Mouse (Mus musculus) layer of hippocampus, adult 9-11 months (tissue): ENCODE data around the gene Ntm.
A peak's percentile ranks its signal among the peaks of the same experiment; 100 is the strongest.

ENCODE experiments used
- DNase-seq: peaks from one replicate; pipeline ENCODE4 v3.0.0; 2022

Ntm gene

DNA sequence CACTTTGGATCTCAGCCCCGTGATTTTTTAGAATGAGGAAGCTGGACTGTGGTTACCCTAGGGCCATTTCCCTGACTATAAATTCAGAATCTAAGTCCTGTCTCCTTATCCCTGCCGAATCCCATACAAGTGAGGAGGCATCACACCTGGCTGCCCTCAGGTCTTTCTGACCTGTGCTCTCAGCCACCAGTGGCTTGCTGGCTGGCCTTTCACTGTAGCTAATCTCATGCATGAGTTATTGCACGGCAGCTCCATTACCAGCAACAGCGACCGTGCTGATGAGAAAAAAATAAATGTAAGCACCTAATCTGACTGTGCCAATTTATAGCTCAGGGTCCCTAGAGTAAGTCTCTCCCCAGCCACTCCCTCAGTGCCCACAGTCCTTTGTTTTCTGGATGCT lies 81.3 kb downstream of the Ntm start:
- no peak for DNase-seq

DNA sequence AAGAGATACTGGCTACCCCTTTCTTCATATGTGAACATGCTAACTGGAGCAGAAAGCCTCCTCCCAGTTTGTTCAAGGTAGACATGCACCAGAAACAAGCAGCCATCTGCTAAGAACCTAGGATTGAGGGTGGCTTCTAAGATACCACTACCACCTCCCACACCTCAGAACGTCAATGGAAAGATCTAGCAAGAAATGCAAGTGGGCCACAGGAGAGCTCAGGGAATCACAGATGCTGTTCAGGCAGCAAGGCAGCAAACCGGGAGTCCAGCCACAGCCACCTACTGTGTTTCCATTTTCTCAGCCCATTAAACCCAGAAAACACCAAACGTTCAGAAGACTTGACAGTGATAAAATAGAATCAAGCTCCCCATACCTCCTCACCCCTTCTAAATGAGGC lies 85.4 kb downstream of the Ntm start:
- peak; percentile 30 for DNase-seq

DNA sequence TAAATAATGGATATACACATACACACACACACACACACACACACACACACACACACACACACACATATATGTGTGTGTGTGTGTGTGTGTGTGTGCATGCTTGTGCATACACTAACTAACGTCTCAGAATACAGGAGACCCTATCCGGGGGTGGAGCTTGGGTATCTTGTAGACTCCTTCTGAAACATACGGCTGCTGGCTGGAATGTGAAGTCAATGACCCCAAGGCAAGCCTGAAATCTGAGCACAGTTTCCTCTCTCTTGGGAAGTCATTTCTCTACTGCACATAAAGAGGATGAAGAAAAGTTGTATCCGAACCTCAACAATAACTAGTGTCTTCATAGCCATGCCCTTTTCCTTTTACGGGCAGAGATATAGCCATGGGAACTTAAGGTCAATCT lies 95.2 kb downstream of the Ntm start:
- DNase-seq: no peak

DNA sequence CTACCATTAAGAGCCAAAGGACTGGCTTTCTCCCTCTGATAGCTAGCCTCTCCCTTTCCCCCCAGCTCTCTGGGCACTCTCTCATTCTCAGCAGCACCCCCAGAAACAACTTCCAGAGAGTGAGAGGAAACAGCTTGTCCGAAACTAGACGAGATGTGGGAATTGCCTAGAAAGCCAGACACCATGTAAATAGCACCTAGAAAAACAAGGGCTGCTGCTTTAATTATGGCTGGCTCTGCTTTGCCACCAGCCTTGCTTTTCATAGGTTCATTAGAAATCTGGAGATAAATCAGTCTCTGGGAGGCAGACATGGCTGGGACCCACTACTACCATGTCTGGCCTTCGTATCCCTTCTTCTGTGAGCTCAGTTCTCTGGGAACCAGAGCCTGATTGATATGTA lies 96.1 kb downstream of the Ntm start:
- DNase-seq: no peak

DNA sequence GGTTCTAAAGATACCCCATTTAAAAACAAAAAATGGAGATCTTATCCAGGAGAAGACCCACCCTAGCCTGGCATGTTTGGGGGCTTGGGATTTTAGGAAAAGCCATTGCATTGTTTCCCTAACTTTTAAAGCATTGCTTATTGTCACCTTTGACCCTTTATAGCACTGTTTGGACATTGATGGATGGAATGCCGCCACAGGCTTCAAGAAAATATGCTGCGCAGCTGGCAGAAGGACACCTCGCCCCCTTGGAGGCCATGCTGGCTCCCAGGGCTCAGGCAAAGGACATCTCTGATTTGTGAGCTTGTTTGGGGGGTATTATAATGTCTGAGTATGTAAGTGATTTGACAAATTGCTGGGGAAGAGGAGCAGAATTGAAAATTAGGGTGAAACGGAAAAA lies 96.8 kb downstream of the Ntm start:
- no peak for DNase-seq

DNA sequence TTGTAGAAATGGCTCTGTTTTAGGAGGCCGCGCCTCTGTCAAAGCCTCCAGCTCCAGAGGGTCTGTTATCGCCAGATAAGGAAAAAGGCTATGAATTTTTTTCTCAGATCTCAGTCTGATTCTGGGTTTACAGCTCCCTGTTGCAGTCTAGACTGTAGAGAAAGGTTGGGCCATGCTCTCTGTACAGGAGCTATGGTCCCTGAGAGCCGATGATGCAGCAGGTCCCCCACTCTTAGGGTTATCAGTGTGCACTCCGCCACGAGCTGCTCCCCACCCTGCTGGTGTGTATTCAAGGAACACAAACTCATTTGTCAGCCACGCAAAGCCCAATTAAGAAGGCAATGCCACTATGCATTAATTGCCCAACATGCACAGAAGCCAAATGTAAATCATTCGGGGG lies 97.4 kb downstream of the Ntm start:
- DNase-seq: no peak

DNA sequence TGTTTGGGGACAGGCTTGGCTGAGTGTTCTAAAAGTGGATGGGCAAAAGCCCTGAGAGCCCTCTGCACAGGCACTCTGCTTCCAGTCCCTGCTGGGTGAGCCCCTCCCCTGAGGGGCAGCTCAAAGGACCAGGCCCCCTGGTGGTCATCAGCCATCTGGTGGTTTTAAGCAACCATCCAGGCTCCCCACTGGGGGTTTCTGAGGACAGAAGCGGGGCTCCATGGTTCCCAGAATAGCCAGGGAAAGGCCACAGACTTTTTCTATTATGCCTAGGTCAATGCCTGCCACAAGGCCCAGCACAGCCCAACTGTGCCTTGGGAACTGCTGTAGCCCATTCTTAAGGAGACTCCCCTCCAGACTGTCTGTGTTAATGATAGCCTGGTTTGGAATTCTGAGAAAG lies 98.1 kb downstream of the Ntm start:
- no peak for DNase-seq

DNA sequence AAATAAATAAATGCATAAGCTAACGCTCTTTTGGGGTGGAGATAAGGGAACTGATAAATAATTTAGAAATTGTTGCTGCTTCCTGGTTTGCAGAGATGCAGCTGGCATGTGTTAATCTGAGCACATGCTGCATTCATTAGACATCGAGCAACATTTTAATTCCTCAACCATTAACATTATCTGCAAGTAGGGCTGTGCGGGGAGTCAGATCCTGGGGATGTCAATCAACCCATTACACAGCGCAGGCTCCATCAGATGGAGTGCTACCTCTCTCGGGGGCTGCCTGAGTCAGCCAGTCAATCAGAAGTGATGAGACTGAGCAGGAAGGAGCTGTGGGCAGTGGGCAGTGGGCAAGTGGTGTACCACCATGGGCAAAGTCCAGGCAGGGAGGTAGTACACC lies 100.5 kb downstream of the Ntm start:
- DNase-seq: peak; percentile 21

DNA sequence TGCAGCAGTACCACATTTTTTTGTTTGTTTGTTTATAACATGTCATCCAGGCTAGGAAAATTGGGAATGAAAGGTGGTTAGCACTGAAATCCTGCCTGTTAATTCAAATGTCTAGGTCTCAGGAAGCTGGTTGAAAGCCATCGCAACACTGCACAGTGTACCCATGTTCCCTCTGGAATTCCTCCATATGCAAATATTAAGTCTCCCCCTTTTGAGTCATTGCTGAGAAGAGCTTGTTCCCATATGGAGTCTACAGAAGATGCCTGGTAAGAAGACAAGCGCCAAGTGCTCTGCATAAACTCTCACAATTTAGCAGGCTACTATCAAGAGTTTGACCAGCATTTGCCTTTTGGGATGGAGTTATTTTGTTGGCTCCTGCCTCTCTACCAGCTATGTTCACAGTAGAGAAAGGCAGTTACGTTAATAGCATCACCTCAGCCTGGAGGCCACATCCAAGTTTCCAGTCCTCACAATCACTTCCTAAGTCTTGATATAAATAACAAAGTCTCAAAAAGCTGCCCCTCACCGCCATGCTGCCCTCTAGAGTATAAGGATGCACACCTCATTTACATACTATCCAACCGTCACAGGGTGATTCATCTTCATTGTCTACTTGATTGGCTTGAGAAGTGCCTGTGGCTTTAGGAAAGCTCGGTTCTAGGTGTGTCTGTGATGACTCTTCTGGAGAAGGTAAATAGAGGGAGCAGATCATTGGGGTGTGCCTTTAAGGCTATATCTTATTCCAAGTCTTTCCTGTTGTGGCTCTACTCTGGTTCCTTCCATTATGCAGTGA lies 103.5 kb downstream of the Ntm start:
- no peak for DNase-seq

DNA sequence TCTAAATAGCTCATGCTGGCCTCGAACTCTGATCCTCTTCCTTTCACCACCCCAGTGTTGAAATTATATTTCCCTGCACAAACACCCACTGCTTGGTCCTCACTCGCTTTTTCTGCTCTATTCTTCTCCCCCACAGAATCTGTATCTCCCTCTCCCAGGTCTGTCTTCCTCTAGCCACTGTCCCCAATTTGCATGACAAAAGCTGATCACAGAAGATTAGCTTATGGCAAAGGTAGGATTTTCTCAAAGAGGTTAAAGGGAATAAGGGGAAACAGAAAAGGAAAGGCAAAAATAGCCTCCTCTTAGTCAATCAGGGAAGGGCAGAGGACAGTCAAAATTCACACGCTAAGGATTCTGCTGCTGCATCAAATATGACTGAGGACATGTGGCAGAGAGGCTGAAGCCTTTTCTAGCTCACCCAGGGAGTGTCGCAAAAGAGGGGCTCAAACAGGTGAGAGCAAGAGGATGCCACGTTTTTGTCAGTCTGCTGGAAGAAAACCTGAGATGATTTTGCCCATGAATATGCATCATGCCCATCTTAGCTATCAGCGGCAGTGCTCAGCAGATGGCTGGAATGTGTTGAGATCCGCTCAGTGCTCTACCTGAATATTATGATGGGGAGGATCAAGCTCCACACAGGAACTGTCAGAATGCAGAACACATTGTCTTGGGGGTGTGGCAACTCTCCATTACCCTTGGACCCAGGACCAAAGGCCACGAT lies 114.0 kb downstream of the Ntm start:
- no peak for DNase-seq

DNA sequence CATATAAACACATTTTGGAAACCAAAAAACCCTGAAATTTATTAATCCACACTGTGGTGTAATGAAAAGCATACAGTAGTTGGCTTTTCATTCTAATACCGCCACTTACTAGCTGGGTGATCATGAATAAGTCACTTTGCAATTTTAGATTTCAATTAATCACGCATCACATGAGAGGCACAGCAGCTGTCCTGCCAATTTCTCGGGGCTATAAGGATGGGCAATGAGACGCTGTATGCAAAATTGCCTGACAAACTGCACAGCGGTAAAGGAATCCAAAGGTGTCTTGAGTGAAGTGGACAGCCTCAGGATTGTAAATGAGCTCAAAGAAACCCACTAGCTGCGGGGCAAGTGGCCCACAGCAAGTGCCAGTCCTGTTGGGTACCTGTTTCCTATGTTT lies 125.6 kb downstream of the Ntm start:
- DNase-seq: no peak

DNA sequence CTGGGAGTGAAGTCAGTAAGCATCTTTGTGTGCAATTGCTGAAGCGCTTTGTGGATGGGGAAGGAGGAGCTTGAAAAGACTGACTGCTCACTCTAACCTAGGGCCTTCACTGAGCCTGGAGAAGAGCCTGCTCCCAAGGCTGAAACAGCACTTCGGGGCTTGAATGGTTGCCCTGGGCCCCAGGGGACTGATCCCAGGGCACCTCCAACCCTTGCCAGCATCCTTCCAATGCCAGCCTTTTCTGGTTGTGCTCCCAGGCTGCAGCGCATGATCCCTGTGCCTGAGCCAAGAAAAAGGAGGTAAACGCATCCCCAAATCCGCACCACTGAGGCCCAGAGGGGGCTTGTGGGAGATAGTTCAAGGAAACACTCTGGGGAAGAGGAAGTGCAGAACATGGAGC lies 128.0 kb downstream of the Ntm start:
- no peak for DNase-seq

DNA sequence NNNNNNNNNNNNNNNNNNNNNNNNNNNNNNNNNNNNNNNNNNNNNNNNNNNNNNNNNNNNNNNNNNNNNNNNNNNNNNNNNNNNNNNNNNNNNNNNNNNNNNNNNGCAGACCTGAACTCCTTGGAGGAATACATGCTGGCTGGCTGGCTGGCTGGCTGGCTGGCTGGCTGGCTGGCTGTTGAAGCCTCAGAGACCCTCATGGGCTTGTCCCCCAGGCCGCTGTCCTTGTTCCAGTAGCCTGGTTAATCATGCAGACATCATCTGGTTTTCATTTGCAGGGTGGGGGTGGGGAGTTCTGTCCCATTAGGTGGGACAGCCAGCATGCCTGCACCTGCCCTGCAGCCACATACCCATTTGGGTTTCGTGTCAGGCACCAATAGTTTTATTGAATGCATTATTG lies 129.2 kb downstream of the Ntm start:
- DNase-seq: no peak

DNA sequence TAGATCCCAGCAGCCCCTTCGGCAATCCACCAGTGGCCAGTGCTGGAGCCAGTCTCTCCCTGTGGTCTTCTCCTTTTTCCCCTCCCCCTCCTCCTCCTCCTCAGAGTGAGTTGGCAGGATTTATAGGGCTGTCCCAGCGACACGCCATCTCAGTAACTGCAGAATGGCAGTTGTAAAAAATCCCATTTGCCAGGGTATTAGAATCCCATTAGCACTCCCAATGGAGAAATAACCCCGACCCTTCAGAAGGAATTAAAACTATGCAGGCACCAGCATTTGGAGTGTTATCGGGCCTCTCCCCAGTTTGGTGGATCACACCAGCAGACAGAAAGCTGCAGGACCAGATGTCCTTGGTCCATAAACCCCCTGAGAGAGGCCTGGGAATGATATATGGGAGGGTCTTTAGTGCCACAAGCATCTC lies 135.7 kb downstream of the Ntm start:
- no peak for DNase-seq

DNA sequence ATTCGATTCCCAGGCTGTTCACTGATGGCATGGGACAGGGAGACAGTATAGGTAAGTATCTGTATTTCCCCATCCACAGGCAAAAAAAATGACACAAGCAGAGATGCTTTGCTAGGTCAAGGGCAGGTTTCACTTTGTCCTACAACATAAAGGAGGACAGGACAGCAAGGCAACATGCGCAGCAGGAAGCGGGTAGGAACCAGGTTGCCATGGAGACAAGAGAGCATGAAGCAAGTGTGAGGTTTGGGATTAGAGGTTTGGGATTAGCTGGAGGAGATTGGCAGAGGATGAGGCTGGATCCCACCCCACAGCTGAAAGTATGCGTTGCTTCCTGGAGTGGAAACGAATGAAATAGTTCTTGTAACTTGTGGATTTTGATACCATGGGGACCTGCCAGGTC lies 137.7 kb downstream of the Ntm start:
- DNase-seq: no peak

DNA sequence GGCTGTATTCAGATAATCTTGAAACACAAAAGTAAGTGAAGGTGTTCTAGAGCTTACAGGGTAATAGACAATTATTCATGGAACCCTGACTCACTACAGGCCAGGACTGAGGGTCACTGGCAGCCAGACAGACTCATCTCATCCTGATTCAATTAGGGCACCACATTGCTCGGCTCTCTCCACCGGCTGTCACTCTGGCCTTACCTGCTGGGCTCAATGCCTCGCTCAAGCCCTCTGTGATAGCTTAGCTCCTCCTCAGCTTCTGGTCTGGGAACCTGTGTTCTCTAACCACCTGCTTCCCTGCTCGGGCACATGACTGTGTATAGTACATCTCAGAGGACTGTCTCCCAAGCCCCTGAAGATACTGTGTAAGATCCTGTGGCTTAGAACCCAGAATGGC lies 139.2 kb downstream of the Ntm start:
- no peak for DNase-seq

DNA sequence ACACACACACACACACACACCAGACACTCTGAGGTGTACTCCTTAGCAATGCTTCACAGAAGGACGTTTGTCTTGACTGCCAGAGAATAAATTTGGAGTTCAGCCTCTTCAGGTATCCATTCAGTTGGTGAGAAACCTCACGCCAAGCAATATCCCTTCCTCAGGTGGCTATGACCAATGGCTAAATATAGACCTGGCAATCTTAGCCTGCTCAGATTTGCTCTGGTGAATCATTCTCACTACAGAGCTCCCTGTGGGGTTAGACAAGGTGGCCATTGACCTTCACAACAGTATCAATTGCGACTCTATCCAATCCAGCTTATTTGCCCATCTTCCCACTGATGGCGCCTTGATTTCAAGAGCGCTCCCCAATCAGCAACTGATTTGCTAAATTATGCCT lies 150.3 kb downstream of the Ntm start:
- no peak for DNase-seq

DNA sequence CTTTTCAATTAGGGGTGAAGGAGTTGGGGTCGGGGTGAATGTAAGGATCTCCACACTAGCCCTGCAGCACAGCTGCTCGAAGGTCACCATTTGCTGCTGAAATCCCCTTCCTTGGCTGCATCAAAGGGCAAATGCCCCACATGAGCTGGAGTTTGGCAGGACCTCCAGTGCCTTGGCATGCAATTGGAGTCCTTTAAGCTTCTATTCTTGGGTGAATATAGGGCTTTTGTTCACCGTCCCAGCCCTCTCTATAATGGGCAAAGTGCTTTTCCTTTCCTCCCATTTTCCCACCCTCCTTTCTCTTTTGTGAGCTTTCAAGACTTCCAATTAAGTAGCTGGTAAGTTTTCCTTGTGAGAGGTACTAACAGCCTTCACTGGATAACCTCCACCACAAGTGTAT lies 156.2 kb downstream of the Ntm start:
- no peak for DNase-seq

DNA sequence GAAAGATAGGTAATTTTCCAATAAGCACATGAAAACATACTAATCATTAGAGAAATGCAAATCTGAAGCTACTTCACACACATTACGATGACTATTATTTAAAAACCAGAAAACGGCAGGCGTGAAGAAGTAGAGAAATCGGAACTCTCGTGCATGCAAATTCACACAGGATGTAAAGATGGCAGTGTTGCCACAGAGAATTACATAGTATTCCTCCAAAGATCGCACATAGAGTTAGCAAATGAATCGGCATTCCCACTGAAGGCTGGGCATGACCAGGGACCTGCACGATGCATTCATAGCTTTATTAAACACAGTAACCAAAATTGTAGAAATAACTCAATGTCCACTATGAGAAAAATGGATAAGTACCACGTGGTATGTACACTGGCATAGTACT lies 158.5 kb downstream of the Ntm start:
- no peak for DNase-seq

DNA sequence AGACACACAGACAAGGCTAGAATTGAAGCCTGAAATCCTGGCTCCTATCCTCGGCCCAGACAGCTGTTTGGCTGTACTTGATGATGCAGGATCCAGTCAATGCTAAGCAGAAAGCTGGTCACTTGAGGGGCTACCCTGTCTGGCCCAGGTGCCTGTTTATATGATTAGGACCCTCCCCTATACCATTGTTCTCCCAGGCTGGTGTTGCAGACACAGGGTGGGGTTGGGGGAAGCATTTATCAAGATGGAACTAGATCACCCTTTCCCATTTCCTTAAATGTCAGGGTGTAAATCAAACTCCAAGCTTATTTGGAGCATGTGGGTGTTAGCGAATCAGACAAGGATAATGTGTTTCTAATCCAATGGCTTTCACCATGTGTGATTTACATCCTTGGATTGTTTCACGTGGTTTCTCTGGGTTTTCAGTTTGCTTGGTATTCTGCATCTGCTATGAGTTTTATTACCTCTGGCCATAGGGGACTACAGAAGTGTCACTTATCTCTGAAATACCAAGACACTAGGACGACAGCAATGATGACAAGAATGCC lies 159.1 kb downstream of the Ntm start:
- DNase-seq: no peak

DNA sequence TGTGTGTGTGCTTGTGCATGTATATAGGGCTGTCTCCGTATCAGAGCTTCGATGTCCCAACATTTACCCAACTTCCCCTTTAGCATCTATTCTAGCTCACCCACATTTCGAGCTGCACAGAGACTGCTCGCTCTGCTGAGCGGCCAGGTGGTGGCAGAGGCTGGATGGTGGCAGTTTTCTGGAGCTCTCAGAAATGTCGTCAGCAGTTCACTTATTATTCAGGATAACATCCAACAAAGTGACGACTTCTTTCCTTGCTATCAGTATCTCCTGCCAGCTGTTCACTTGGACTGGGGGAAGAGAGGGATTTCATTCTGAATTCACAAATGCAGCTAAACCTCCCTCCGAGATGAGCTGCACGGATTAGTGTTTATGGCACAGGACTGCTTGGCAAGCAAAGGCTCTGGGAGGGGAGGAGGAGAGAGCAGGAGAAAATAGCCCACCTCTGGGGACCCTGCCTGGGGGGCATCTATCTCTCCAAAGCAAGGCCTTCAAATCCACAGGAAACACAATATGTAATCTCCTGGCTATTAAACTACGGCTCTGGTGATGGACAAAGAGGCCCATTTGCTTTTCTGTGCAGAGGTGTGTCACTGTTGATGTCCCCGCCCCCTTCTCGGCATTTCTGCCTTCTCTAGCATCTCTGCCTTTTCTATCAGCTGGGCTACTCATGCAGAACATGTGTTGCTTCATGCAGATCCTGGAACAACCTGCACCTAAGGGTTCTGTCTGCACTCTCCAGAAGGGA lies 159.8 kb downstream of the Ntm start:
- DNase-seq: peak; percentile 83

DNA sequence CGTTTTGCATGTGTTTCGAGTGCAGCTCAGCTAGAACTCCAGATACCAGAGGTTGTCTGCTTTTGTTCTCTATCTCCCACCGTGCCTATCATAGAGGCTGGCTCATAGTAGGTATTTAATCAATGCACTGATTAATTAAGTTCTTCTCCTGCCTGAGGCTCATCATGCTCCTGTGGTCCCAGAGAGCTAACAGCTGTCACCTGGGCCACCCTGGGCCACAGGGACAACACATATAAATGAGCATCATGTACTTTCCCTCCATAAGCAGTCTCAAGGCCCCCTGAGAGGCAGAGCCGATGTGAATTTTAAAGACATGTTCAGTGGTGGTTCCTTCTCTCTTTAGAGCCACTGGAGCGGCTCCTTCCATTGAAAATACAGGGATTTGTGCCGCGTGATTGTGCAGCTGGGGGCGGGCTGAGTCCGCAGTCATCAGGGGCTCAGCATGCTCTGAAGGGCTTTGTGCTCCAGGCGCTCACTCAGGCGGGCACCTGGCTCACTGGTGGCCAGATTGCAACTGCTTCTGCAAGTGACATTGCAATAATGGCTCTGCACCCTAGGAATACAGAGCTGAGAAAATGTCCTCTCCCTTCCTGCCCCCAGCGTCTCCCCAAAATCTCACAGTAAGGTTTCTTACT lies 160.8 kb downstream of the Ntm start:
- peak; percentile 14 for DNase-seq

DNA sequence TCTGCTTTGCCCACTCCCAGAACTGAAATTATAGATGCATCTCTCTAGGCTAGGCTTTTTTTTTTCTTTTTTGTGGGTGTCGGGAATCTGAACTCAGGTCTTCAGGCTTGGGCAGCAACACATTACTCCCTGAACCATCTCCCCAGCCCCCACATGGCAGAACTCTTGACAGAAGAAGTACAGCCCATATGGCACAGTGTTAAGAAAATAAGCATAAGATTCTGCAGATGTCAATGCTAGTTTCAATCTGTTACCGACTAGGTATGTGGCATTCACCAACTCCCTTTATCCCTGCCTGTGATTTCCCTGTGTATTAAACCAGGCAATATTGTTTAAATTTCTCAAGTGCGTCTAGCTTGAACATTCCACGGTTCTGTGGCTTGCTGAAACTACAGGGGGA lies 166.7 kb downstream of the Ntm start:
- peak; percentile 14 for DNase-seq
